Mouse (Mus musculus) ES-Bruce4 (cell line): ENCODE data around the gene Dydc2. TPM values are rescaled to one million over a fixed set of nuclear protein-coding genes. Genes with fewer than 3 reads are reported as not detected.

Source experiments
- H3K27ac ChIP-seq: 2 replicates; pipeline ENCODE4 v1.5.1; 2012; ENCODE audit warnings: low read length, inconsistent platforms; ENCODE audit not compliant: insufficient read depth
- H3K27me3 ChIP-seq: 2 replicates; pipeline ENCODE4 v1.6.1; 2012; ENCODE audit warnings: mild to moderate bottlenecking, low read length, inconsistent platforms; ENCODE audit not compliant: control insufficient read depth, poor library complexity, insufficient read depth, severe bottlenecking
- H3K36me3 ChIP-seq: 2 replicates; pipeline ENCODE4 v1.6.1; 2012; ENCODE audit warnings: inconsistent platforms, mild to moderate bottlenecking, low read length, moderate library complexity; ENCODE audit not compliant: control insufficient read depth, poor library complexity, insufficient read depth, severe bottlenecking
- H3K4me1 ChIP-seq: one replicate; pipeline ENCODE4 v1.8.1; 2011; ENCODE audit warnings: low read length; ENCODE audit not compliant: control insufficient read depth, insufficient read depth
- H3K4me3 ChIP-seq: 2 replicates; pipeline ENCODE4 v1.5.1; 2011; ENCODE audit warnings: low read depth, mild to moderate bottlenecking, low read length
- H3K9ac ChIP-seq: 2 replicates; pipeline ENCODE4 v1.6.1; 2012; ENCODE audit warnings: low read depth, mild to moderate bottlenecking, inconsistent platforms; ENCODE audit not compliant: poor library complexity, severe bottlenecking
- H3K9me3 ChIP-seq: replicated peaks from 2 replicates; pipeline ENCODE4 v1.6.1; 2012; ENCODE audit warnings: mild to moderate bottlenecking, low read length, inconsistent platforms; ENCODE audit not compliant: control insufficient read depth, poor library complexity, insufficient read depth, severe bottlenecking
- CTCF ChIP-seq: IDR thresholded peaks from one replicate; pipeline ENCODE4 v1.8.1; 2011; ENCODE audit warnings: low read depth, low read length
- EP300 ChIP-seq: IDR thresholded peaks from 2 replicates; pipeline ENCODE4 v1.6.1; 2011; ENCODE audit warnings: low read depth, low read length; ENCODE audit not compliant: insufficient read depth
- POLR2A ChIP-seq: IDR thresholded peaks from one replicate; pipeline ENCODE4 v1.8.1; 2011; ENCODE audit warnings: low read length; ENCODE audit not compliant: insufficient read depth
- polyA plus RNA-seq: library from polyadenylated mRNA; stranded (reverse); fragments of >200 nt; gene quantifications from 2 replicates; pipeline ENCODE4 v1.2.4, GENCODE M21; 2011; ENCODE audit warnings: low read depth; ENCODE audit not compliant: missing spikeins, insufficient read depth, insufficient read length

Gene Dydc2
- polyA plus RNA-seq, 1 experiment: not detected

DNA sequence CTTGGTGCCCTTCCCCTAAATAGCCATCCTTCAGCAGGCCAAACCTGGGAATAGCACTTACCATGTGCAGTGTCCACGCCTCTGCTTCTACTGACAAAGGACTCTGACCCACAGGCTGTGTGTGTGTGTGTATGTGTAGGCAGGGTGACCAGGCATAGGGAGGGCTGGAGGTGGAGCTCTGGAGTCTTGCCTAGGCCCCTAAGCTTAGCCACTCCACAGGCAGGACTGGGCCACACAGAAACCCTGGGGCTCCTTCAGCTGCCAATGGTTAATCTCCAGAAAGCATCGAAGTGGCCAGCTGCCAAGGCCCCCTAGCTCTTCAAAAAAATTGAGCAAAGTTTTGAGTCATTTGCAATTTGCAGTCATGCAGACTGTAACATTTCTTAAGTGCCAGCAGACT, 60.9 kb downstream of the Dydc2 start:
- no peaks in the 10 kb centered on the region for H3K27me3 ChIP-seq
- no peak overlapping the region for H3K9ac ChIP-seq
- no peak for TF ChIP-seq POLR2A
- TF ChIP-seq EP300: no peak
- no peak for TF ChIP-seq CTCF
- no peaks in the 10 kb centered on the region for H3K36me3 ChIP-seq
- H3K9me3 ChIP-seq: no peaks in the 10 kb centered on the region
- no peaks in the 10 kb centered on the region for H3K4me1 ChIP-seq
- H3K27ac ChIP-seq: no peak overlapping the region
- H3K4me3 ChIP-seq: no peak overlapping the region

DNA sequence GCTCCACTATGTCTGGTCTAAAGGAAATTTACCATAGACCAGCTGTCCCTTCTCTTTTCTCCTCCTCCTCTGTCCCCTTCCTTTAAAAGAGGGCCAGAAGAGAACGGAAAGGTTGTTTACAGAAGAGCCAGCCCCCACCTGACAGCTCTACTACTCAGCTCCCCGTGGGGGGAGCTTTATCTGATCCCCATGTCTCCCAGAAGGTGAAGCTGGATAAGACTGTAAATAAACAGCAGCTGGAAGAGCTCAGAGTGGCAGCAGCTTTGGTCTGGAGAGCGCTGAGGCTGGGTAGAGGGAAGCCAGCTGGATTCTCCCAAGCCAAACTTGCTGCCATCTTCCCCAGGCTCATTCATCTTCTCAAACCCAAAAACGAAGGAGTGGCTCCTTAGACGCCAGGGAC, 61.4 kb downstream of the Dydc2 start:
- no peaks in the 10 kb centered on the region for H3K27me3 ChIP-seq
- H3K4me1 ChIP-seq: no peaks in the 10 kb centered on the region
- H3K4me3 ChIP-seq: no peak overlapping the region
- no peak for TF ChIP-seq POLR2A
- TF ChIP-seq CTCF: no peak
- TF ChIP-seq EP300: no peak
- no peaks in the 10 kb centered on the region for H3K9me3 ChIP-seq
- no peak overlapping the region for H3K27ac ChIP-seq
- no peaks in the 10 kb centered on the region for H3K36me3 ChIP-seq
- H3K9ac ChIP-seq: no peak overlapping the region

DNA sequence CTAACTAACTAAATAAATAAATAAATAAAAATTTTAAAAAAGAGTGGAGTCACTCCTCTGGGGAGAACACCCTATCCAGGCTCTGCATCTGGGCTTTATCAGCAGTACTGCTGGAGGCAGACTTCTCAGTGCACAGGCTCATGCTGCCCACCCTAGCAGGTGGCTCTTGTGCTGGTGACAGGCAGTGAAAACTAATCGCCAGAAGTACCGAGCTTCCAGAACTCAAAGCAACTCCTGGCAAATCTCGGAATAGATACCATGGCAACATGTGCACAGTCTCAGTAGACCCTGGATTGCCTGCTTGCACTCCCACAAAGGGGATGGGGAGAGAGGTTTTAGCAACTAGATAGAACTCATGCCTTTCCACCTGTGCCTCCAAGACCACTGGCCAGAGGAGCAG, 62.1 kb downstream of the Dydc2 start:
- no peaks in the 10 kb centered on the region for H3K4me1 ChIP-seq
- H3K27ac ChIP-seq: no peak overlapping the region
- no peak overlapping the region for H3K4me3 ChIP-seq
- no peak overlapping the region for H3K9ac ChIP-seq
- H3K27me3 ChIP-seq: no peaks in the 10 kb centered on the region
- TF ChIP-seq POLR2A: no peak
- no peak for TF ChIP-seq EP300
- TF ChIP-seq CTCF: no peak
- no peaks in the 10 kb centered on the region for H3K36me3 ChIP-seq
- H3K9me3 ChIP-seq: no peaks in the 10 kb centered on the region

DNA sequence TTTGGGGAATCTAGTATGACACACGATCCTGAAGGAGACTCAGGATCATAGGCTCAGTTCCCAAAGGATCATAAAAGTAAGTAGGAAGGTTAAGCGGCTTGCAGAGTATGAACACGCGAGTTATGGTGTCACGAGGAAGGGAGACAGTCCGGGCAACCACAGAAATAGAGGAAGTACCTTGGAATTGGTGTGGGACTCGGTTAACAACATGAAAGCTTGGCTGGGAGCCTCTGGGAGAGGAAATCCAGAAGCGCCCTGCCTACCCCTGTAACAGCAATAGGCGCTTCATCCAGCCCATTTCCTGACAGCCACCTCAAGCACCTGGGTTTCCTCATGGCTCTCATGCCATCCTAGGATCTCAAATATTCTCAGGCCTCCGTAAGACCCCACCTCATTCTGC, 62.7 kb downstream of the Dydc2 start:
- no peak for TF ChIP-seq CTCF
- no peak for TF ChIP-seq EP300
- TF ChIP-seq POLR2A: no peak
- no peak overlapping the region for H3K4me3 ChIP-seq
- H3K36me3 ChIP-seq: no peaks in the 10 kb centered on the region
- no peak overlapping the region for H3K27ac ChIP-seq
- H3K9me3 ChIP-seq: no peaks in the 10 kb centered on the region
- H3K4me1 ChIP-seq: no peaks in the 10 kb centered on the region
- no peaks in the 10 kb centered on the region for H3K27me3 ChIP-seq
- no peak overlapping the region for H3K9ac ChIP-seq

DNA sequence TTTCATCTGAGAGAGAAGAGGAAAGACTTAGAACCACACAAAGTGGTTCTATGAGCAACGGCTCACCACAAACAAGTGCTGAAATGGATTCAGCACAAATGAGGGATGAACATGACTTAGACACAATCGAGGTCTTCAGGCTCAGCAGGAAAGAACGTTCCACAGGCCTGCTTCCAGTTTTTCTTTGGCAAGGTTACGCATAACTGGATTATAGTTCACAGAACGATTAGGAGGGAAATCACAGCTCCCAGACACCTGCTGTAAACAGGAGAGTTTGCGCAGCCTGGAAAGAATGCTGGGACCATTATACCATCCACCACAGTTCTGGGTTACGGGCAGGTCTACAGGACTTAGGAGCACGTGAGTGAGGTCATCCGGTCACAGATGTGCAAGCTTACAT, 63.3 kb downstream of the Dydc2 start:
- H3K27me3 ChIP-seq: no peaks in the 10 kb centered on the region
- no peak for TF ChIP-seq POLR2A
- no peak for TF ChIP-seq EP300
- no peak for TF ChIP-seq CTCF
- H3K4me3 ChIP-seq: no peak overlapping the region
- H3K4me1 ChIP-seq: no peaks in the 10 kb centered on the region
- H3K9ac ChIP-seq: no peak overlapping the region
- no peaks in the 10 kb centered on the region for H3K36me3 ChIP-seq
- H3K9me3 ChIP-seq: no peaks in the 10 kb centered on the region
- no peak overlapping the region for H3K27ac ChIP-seq

DNA sequence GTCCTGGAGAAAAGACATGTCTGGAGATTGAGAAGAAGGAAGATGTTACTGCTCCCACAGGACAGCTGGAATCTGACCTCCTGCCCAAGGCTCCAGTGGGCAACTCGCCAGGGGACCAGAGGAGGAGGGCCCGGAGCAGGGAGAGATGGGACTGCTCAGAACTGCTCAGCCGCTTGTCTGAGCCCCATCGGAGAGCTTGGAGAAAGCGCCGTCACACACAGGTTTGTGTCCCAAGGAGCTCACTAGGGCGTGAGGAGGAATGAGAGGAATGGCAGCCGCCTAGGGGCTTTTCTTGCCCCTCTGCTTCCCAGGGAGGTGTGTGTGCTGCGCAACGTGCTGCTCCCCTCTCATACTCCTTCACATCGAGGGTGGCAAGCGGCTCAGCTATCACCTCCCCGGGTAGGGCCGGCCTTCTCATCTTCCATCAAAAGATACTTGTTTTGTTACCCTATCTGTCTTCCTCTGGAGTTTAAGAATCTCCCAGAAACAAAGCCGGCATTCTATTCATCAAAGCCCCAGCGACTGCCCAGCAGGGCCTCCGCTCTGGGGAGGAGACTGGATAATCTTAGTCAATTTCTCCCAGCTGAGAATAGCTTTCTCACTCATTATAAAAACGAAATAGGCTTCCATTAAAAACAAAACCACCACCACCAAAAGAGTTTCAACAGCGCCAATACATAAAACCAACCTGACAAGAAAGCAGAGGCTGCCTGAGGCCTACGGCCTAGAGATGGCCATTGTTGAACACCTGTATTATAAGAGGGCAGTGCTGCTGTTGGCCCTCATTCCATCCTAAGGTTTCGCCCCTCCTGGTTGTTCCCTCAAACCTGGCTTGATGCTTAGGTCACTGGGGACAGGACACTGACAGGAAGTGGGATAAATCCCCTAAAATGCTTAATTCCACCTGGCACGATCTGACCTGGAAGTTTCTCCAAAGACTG, 64.5 kb downstream of the Dydc2 start:
- no peak for TF ChIP-seq EP300
- no peak for TF ChIP-seq CTCF
- no peak for TF ChIP-seq POLR2A
- Histone ChIP-seq H3K27me3 (no peaks in the 10 kb centered on the region), H3K9ac (no peak overlapping the region), H3K36me3 (no peaks in the 10 kb centered on the region), H3K4me1 (no peaks in the 10 kb centered on the region), H3K9me3 (no peaks in the 10 kb centered on the region), H3K4me3 (no peak overlapping the region), H3K27ac (no peak overlapping the region)
